ENCODE assay signal across 18 mouse cellular contexts in the genomic region with DNA sequence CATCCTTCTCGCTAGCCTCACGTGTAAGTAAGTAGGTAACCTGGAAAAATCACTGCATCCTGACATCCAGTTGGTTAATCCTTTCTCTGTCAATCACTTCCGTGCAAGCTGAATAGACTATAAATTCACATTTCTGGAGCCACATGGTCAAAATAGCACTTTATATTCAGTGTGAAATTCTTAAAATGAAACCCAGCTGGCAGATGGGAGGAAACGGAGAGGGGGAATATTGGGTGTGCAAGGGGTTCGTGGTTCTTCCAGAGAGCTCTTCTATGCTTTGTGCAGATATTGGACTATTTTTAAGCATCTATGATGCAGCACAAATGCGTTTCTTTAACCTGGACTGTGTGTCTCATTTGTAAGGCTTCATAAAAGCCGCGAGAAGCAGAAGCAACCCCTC.
DNase-seq lines count a peak whose midpoint lies in the region; ATAC-seq lines count a peak whose summit lies in the region.
"Had no signal": no experiment of that assay in that cellular context is flagged by ENCODE, and none has a peak within 500 bp of the region (broad histone marks: within the 10 kb centered on the region; RNA-seq: fewer than 3 reads in every experiment).

No protein-coding gene starts in this region.

- ATAC-seq in frontal cortex, adult (ENCODE audit: low TSS enrichment), result peak; percentile 66
- ATAC-seq in forebrain, embryonic 15.5 days (replicated peaks), result peak; percentile 76
- ATAC-seq: intestine, embryonic 15.5 days had no signal

- H3K36me3 ChIP-seq in forebrain, embryonic 15.5 days, result no peaks in the 10 kb centered on the region
- H3K36me3 ChIP-seq: hindbrain, embryonic 15.5 days; intestine, embryonic 15.5 days; midbrain, embryonic 12.5 days had no signal

- no peaks in the 10 kb centered on the region for H3K9me3 ChIP-seq in forebrain, embryonic 15.5 days
- H3K9me3 ChIP-seq: hindbrain, embryonic 15.5 days; intestine, embryonic 15.5 days; midbrain, embryonic 12.5 days had no signal

- 24% methylated on average over 8 of the region's 8 CpGs for WGBS in forebrain, embryonic 15.5 days

- H3K4me3 ChIP-seq in forebrain, embryonic 15.5 days, result no peak overlapping the region
- H3K4me3 ChIP-seq: hindbrain, embryonic 15.5 days; intestine, embryonic 15.5 days; midbrain, embryonic 12.5 days had no signal

- no peaks in the 10 kb centered on the region for H3K27me3 ChIP-seq in forebrain, embryonic 15.5 days
- H3K27me3 ChIP-seq: CH12.LX; hindbrain, embryonic 15.5 days; intestine, embryonic 15.5 days; midbrain, embryonic 12.5 days had no signal

- no peak for DNase-seq in frontal cortex, postnatal 25 days (ENCODE audit: low spot score in 2 of 2)
- DNase-seq in right cerebral cortex, adult 18-20 months, result peak; percentile 55
- no peak for DNase-seq in right cerebral cortex, postnatal 14 days
- peak; percentile 30 to 31 for DNase-seq in left cerebral cortex, postnatal 36 days (ENCODE audit: low spot score in 2 of 2)
- DNase-seq in heart, postnatal 4 days, result no peak
- no peak for DNase-seq in cerebellum, postnatal 10 days
- DNase-seq: cerebellum, adult 9-11 months; heart, adult 11 months; heart, postnatal 36 days; kidney, postnatal 36 days; thymus, postnatal 36 days had no signal

- H3K4me2 ChIP-seq in forebrain, embryonic 15.5 days (replicated peaks), result no peak overlapping the region
- H3K4me2 ChIP-seq: hindbrain, embryonic 15.5 days; intestine, embryonic 15.5 days; midbrain, embryonic 12.5 days had no signal

- H3K4me1 ChIP-seq in forebrain, embryonic 15.5 days, result peaks cover 26% of the 10 kb centered on the region
- H3K4me1 ChIP-seq: intestine, embryonic 15.5 days had no signal

- intact Hi-C loops in left cerebral cortex, postnatal 36 days (cut with DNase I), result loop anchor here (5.0 kb wide), 1 partner anchor 42 kb away; no protein-coding TSS in a partner anchor

- peak overlapping the region; percentile 72 for H3K27ac ChIP-seq in forebrain, embryonic 15.5 days (replicated peaks)
- H3K27ac ChIP-seq: hindbrain, embryonic 15.5 days; intestine, embryonic 15.5 days; liver, embryonic 14.5 days; midbrain, embryonic 12.5 days had no signal

- H3K9ac ChIP-seq in forebrain, embryonic 15.5 days (replicated peaks), result no peak overlapping the region
- H3K9ac ChIP-seq: hindbrain, embryonic 15.5 days; intestine, embryonic 15.5 days; liver, embryonic 14.5 days; midbrain, embryonic 12.5 days had no signal

Comparison
In these comparisons a context has a peak if more than half of its experiments do, and no peak if none do; other contexts are left out.
1. DNase-seq: peak in right cerebral cortex, adult 18-20 months (single experiment) and left cerebral cortex, postnatal 36 days (2 of 2); none in frontal cortex, postnatal 25 days (0 of 2), right cerebral cortex, postnatal 14 days (single experiment), heart, postnatal 4 days (single experiment) and cerebellum, postnatal 10 days (0 of 2).